Mouse (Mus musculus) lung, postnatal 4 days (tissue): ENCODE data around the gene Vamp1.

Source experiments
- DNase-seq, 2 experiments: peaks; one replicate each; pipeline ENCODE4 v3.0.0; 2021

Gene Vamp1

DNA sequence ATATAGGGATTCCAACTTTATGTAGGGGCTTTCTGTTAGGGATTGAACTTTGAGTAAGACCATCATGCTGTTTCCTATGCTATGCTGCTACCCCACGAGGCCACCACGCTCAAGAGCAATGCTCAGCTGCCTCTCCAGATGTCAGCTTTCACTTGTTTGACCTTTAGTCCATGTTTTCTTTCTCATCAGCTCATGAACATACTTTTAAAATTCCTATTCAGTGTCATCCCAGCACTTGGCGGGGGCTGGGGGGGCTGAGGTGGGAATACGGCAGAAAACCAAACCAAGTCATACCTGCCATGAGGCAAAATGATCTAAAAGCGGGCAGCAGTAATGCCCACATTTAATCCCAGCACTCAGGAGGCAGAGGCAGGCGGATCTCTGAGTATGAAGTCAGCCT, 2.2 kb upstream of the Vamp1 start:
- no peak for DNase-seq

- no peak for DNase-seq
Measured at GRCm38 (mm10) chr6:125213715-125214114, 1.6 kb upstream of the Vamp1 start.

GRCm38 (mm10) chr6:125216898-125217297, 1.5 kb downstream of the Vamp1 start:
- no peak for DNase-seq

DNA sequence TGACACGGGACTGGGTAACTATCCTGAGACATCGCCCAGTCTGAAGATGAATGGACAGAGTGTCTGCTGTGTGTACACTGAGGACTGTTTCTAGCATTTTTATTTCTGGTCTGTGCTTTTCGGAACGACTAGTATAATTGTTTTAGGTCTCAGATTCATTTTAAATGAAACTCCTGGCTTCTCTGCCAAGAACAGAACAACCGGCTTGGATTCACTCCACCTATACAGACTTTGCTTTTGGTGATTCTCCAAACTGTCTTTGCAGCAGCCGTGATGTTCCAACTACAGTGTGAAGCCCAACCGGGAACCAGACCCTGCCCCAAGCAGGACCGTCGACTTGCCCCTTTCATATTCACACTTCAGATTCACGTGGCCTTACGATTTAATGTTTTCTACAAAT, 2.5 kb downstream of the Vamp1 start:
- no peak for DNase-seq

- peak in 1 of 2 experiments; percentile 76 for DNase-seq
Measured at GRCm38 (mm10) chr6:125218963-125219362, 3.6 kb downstream of the Vamp1 start.

DNA sequence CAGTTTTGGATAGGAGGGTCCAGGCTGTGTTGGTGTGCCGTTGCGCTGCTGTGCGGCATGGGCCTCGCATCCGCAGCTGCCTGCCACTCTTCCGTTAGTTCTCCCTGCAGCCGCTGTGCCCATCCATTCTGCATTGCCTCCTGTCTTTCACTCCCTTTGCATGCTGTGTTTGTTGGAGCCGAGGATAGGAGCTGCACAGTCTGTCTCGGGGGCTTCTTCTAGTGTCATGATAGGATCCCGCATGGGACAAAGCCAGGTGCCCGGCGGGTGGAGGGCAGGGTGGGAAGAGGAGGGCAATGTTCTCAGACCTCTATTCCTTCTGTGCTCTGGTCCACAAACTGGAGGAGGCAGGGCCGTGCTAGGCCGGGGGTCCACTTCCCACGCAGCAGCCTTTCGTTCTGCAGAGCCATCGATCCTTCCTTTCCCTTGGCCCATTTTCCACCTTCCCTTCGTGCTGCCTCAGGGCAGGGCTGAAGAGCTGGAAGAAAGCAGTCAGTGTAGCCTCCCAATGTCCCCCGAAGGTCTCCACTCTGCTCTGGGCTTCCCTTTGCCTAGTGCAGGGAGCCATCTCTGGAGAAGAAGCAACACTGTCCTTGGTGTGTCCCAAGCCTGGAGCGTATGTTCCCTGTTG, 5.9 kb downstream of the Vamp1 start:
- DNase-seq: no peak

DNA sequence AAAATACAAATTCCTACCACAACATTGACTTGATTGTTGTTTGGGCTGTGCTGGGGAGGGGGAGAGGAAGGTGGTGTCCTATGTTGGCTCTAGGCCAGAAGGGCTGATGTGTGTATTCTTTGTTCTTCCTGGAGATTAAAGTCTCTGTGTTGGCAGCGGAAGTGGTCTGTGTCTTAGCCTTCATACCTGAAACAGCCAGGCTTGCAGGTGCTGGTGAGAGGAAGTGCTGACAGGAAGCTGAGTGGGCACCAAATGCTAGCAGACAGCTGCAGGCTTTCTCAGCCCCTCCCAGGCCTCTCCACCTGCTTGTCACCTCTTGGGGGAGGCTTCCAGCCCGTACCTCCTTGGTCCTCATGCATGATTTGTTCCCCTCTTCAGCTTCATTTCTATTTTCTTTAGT, 6.8 kb downstream of the Vamp1 start:
- DNase-seq: peak; percentile 28 to 60

GRCm38 (mm10) chr6:125222577-125222976, 7.2 kb downstream of the Vamp1 start:
- no peak for DNase-seq

DNA sequence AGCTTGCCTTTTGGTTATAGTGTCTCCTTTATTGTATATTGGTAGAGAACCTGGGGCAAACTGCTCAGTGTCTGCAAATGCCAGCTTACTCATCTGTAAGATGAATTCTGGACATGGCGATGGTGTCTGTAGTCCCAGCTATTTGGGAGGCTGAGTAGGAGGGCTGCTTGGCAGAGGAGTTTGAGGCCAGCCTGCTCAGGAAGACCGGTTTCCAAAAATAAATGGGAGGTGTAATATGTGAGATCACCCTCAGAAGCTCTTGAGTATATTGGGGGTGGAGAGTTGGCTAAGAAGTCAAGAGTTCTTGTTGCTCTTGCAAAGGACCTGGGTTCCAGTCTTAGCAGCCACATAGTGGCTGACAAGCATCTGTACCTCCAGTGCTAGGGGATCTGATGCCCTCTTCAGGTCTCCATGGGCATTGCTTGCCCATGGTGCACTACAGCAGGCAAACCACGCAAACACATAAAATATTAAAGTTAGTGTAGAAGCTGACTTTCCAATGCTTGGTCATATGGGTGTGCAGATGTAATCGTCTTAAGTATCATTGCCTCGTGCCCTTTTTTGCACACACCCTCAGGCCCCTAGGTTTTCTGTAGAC, 10.3 kb downstream of the Vamp1 start:
- no peak for DNase-seq

- DNase-seq: no peak
Measured at GRCm38 (mm10) chr6:125230571-125230970, 15.2 kb downstream of the Vamp1 start.

DNA sequence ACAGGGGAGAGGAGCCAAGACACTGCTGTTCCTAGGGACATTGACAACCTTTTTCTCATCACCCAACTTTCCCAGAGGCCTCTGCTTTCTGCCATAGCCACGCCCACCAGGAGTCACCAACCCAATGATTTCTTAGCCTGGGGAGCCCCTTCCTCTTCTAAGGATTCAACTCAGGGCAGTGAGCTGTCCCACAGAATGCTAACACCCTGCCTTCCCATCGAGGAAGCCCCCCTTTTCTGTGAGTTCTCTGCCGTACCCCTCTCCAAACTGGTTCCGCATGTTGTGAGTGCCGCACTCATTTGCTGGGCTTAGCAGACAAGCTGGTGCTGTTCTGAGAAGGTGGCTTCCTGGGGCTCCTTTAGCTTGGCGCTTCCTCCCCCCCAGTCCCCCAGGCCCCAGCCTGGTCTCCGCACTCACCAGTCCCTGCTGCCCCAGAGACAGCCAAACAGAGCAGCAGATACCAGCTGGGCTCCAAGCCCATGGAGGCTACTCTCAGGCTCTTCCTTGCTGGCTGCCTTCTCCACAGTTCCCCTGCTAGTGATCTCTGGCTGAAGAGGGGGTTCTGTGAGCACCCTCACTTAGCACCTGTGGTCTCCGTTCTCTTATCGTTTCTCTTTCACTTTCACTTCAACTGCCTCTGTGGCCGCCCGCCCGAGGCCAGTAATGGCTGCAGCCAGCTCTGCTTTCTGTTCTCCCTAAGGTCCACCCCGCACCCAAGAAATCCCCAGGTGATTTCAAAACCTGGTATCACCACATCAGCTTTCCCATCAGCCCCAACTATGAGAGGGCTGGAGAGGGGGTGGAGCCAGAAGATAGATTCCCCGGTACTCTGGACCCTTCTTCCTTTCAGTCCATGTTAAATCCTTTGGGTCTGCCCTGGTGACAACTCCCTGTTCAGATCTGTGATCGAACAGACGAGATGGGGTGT, 16.0 kb downstream of the Vamp1 start, which contains the start of gene Tapbpl:
Tapbpl (minus strand) TSS at position 744 of the 928 bp plus-strand sequence.
- peak; percentile 68 to 70 for DNase-seq

- DNase-seq: no peak
Measured at GRCm38 (mm10) chr6:125232045-125232437, 16.7 kb downstream of the Vamp1 start.

DNA sequence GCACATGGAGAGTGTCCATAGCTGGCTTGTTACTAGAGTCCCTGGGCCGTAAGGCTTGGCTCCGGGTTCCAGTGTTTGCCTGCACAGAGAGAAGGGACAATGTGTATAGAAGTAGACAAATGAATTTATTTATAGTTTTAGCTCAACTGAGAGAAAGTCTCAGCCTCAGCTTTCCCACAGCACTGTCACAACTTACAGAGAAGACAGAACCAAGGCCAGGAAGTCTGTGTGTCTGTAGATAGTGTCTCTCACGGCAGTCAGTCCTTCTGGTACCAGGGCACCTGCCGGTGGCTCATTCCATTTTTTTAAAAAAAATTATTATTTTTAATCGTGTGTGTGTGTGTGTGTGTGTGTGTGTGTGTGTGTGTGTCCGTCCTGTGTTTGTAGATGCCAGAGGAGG, 17.2 kb downstream of the Vamp1 start:
- DNase-seq: no peak

DNA sequence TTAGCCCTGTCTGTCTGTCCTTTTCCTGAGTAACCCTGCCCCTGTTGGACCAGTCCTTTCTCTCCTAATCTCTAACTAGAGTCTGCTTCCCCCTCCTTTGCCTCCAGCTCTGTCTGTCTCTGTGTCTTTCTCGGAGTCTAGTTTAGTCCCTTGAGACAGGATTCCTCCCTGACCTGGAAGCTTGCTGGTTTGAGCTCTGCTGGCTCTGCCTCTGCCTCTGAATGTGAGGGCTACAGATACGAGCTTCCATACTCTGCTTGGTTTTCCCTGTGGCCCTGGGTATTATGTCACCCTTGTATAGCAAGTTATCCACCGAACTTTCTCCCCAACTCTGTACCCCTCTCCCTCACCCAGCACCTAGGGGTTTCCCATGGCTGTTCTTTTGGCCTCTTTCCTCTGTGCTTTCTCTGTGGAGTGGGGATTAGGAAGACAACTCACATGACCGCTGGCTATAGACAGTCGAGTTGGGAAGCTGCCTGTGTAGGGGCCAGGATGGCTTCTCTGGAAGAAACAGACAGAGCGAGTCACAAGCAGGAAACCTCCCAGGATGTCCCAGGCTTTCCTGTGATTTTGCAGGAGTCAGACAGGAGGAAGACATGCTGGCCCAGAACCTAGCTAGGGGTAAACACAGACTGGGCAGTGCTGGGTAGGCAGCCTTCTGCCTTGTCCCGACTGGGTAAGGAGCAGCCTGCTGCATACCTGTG, 18.6 kb downstream of the Vamp1 start:
- DNase-seq: peak in 1 of 2 experiments; percentile 66

DNA sequence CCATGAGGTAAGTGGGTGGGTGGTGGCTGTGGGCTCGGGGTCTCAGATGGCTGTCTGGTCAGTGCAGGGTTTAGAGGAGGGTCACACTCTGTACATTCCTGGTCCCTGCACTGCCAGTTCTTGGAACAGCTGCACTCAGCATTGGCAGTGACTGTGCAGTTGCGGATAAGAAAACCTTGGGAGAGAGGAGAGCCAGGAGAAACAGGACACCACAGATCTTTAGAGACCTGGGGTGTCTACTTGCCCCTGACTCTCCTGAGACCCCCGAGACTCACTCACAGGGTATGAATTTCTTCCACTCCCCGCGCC, 19.1 kb downstream of the Vamp1 start:
- DNase-seq: no peak

DNA sequence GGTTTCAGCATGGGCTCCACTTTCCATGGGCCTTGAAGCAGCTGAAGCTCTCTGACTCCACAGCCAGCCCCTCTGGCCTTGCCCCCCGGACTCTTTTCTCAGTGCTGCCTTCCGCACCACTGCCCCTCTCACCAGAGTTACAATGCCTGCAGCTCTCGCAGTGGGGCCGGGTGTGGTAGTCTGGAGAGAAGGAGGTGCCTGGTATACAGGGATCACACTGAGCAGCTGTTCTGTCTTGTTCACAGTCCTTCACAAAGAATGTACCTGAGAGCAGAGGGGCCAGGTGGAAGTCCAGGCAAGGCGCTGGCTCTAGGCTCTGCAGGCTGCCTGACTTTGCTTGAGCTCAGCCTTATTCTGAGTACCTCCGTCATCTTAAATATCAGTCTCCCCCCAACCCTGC, 21.0 kb downstream of the Vamp1 start:
- no peak for DNase-seq

DNA sequence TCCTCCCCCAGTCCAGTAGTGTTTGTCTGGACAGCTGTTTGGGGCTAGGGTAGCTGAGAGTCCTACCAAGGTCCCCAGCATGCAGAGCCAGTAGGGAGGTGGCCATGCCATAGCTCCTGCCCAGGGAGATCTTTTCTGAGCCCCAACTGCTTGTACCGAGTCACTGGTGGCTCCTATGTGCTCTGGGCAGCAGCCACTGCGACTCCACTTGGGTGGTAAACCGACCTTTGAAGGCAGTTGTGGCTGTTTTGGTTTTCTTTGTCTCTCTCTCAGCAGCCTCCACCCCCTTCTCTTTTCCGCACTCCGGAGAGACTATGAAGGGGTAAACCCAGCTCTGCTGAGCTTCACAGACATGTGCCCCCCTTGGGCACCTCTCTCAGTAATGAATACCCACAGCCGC, 21.4 kb downstream of the Vamp1 start, which contains the start of gene Cd27:
Cd27 (minus strand) TSS at position 229 of the 400 bp plus-strand sequence.
- no peak for DNase-seq

DNA sequence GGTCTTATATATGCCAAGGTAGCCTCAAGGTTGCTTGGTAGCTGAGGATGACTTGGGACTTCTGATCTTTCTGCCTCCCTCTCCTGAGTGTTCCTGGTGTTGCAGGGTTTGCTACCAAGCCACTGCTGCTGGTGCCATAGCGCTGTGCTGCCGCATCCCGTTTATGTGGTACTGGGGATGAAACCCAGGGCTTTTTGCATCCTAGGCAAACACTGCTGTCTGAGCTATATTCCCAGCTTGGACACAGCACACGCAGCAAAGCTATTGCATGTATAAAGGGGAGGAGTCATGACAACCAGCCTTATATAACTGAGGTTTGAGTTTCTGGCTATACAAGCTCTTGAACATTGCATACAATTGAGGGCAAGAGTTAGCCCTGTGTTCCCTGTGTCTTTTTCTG, 22.1 kb downstream of the Vamp1 start:
- DNase-seq: no peak

DNA sequence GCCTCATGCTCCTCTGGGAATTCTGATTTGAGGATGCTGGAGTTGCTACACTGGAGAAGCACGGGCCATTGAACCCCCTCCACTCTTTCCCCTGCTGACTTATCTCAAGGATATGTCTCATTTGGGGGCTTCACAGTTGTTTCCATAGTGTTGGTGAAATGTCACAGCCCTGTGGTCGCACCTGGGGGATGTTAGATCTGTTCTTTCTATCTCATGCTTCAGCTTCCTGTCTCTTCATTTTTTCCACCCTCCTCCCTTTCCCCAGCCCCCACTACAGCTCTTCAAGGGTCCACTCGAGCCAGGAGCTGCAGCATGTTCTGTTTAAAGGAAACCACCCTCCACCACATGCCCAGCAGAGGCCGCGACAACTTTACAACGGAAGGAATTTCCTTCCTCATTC, 23.0 kb downstream of the Vamp1 start:
- no peak for DNase-seq

DNA sequence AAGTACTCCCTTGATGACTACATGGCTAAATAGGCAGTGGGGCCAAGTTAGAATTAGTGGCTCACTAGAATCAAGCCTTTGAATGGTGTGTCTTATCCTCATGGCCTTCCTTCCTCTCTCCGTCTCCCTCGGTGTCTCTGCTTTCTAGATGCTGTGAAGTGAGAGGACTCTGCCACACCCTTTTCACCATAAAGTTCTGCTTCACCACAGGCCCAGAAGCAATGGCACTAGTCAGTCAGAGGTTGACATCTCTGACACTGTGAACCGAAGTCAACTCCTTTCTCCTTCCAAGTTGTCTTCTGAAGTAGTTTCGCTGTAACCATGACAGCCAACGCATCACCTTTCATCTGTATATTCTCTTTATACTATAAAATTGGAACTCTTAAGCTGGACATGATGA, 24.2 kb downstream of the Vamp1 start:
- no peak for DNase-seq

DNA sequence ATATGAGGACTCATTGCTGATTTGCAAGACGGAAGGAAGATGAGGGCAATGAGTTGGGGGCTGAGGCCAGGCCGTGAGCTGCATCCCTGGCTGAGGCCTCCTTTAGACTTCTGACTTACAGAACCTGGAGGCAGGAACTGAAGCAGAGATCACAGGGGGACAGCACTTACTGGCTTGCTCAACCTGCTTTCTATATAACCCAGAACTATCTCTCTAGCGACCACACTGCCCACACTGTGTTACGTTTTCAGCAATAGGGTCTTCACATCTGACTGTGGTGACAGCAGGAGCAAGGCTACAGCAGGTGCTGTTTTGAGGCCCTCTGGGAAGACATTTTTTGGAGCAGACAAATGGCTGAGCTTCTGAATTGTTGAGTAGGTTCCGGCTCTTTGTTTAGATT, 25.3 kb downstream of the Vamp1 start:
- DNase-seq: no peak

GRCm38 (mm10) chr6:125241566-125241965, 26.2 kb downstream of the Vamp1 start:
- DNase-seq: no peak

DNA sequence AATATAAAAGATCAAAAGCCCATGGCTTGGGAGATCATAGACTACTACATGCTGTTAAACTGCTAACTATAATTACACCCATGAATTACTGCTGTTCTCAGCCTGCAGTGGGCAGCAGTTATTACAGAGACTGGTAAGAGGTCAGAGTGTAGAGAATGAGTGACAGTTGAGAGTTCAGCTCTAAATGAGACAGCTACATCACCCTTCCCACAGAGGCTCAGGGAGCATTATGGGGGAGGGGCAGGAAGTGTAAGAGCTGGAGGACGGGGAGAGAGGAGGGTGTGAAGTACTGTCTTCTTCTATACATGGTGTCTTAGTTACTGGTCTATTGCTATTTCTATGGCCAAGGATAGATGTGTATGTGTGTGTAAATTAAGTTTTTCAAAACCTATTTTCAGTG, 29.2 kb downstream of the Vamp1 start:
- no peak for DNase-seq
